Mouse (Mus musculus) heart, adult 2 months (tissue): ENCODE measurements at regions not wholly inside any gene's neighbourhood (a gene's known extent, or its start where the extent isn't known, plus 50 kb on each side); places are given as distances from the start of the nearest gene placed in this dataset.

Experiments used
- DNase-seq, 2 experiments: peaks; one replicate each; pipeline ENCODE4 v3.0.0; 2021
- H3K27ac ChIP-seq: fragments of 200-600 bp; 2 replicates; pipeline ENCODE4 v1.8.1; 2022
- H3K27me3 ChIP-seq: fragments of 200-500 bp; 2 replicates; pipeline ENCODE4 v1.6.1; 2012; ENCODE audit warnings: mild to moderate bottlenecking, low read length, inconsistent platforms, mixed read lengths; ENCODE audit not compliant: control insufficient read depth, insufficient read depth
- H3K36me3 ChIP-seq: fragments of 200-500 bp; 2 replicates; pipeline ENCODE4 v1.6.1; 2012; ENCODE audit warnings: low read length, inconsistent platforms; ENCODE audit not compliant: control insufficient read depth, insufficient read depth
- H3K4me1 ChIP-seq: fragments of 200-500 bp; 2 replicates; pipeline ENCODE4 v1.6.1; 2011; ENCODE audit warnings: low read length; ENCODE audit not compliant: control insufficient read depth, insufficient read depth
- H3K4me3 ChIP-seq: fragments of 200-600 bp; 2 replicates; pipeline ENCODE4 v1.8.1; 2022
- H3K79me2 ChIP-seq: fragments of 200-500 bp; replicated peaks from 2 replicates; pipeline ENCODE4 v1.6.1; 2012; ENCODE audit warnings: mild to moderate bottlenecking, inconsistent platforms, low read length, moderate library complexity, mixed read lengths; ENCODE audit not compliant: control insufficient read depth, insufficient read depth
- H3K9ac ChIP-seq: fragments of 200-500 bp; 2 replicates; pipeline ENCODE4 v1.6.1; 2012; ENCODE audit warnings: low read depth, mild to moderate bottlenecking, control low read depth, inconsistent platforms, low read length, mixed read lengths
- CTCF ChIP-seq: fragments of 200-600 bp; IDR thresholded peaks from 2 replicates; pipeline ENCODE4 v1.8.1; 2022; ENCODE audit warnings: antibody characterized with exemption, mild to moderate bottlenecking, moderate library complexity
- EP300 ChIP-seq: fragments of 200-500 bp; IDR thresholded peaks from 2 replicates; pipeline ENCODE4 v1.6.1; 2011; ENCODE audit warnings: low read depth, low read length, control low read depth; ENCODE audit not compliant: insufficient read depth
- POLR2A ChIP-seq: fragments of 200-500 bp; IDR thresholded peaks from 2 replicates; pipeline ENCODE4 v1.6.1; 2011; ENCODE audit warnings: mild to moderate bottlenecking, low read depth, low read length, control low read depth; ENCODE audit not compliant: insufficient read depth
- WGBS: fragments of 180-500 bp; shearing (Covaris S2); methylation state at CpG from one replicate; pipeline ENCODE4 v1.1.7; 2018; 5-methylcytosine and 5-hydroxymethylcytosine counted together
- intact Hi-C: fragments of 180-260 bp; cut with DNase I; formaldehyde crosslinking; loops from one replicate; pipeline ENCODE4 v1.15.1; 2025

- H3K79me2 ChIP-seq, result no peaks in the 10 kb centered on the region
- WGBS, result 56% methylated on average over 5 of the region's 6 CpGs
- no peaks in the 10 kb centered on the region for H3K36me3 ChIP-seq
- no peak for TF ChIP-seq CTCF
- TF ChIP-seq POLR2A, result no peak
- TF ChIP-seq EP300, result no peak
- DNase-seq, result no peak
- H3K4me3 ChIP-seq, result no peak overlapping the region
- H3K9ac ChIP-seq, result no peak overlapping the region
- no peaks in the 10 kb centered on the region for H3K27me3 ChIP-seq
- intact Hi-C loops, result no loop called here
- H3K27ac ChIP-seq, result no peak overlapping the region
- H3K4me1 ChIP-seq, result no peaks in the 10 kb centered on the region
These were observed 58.4 kb downstream of the Sox11 start for GRCm38 (mm10) chr12:27283964-27284363.

- no peaks in the 10 kb centered on the region for H3K4me1 ChIP-seq
- no peaks in the 10 kb centered on the region for H3K36me3 ChIP-seq
- no peak for DNase-seq
- no peaks in the 10 kb centered on the region for H3K79me2 ChIP-seq
- intact Hi-C loops, result no loop called here
- no peak overlapping the region for H3K9ac ChIP-seq
- TF ChIP-seq POLR2A (no peak), EP300 (no peak), CTCF (no peak)
- H3K27ac ChIP-seq, result no peak overlapping the region
- no peak overlapping the region for H3K4me3 ChIP-seq
- no peaks in the 10 kb centered on the region for H3K27me3 ChIP-seq
These were observed 80.4 kb downstream of the Sox11 start for GRCm38 (mm10) chr12:27261965-27262364.

- intact Hi-C loops, result no loop called here
- no peak overlapping the region for H3K4me3 ChIP-seq
- H3K36me3 ChIP-seq, result no peaks in the 10 kb centered on the region
- DNase-seq, result peak; percentile 36 to 37
- no peaks in the 10 kb centered on the region for H3K27me3 ChIP-seq
- H3K27ac ChIP-seq, result no peak overlapping the region
- H3K79me2 ChIP-seq, result no peaks in the 10 kb centered on the region
- no peaks in the 10 kb centered on the region; the same call in 1 of the 2 replicates for H3K4me1 ChIP-seq
- no peak overlapping the region for H3K9ac ChIP-seq
- 26% methylated on average over 3 of the region's 3 CpGs for WGBS
- TF ChIP-seq EP300, result no peak
- no peak for TF ChIP-seq POLR2A
- TF ChIP-seq CTCF, result no peak
These were observed 88.2 kb downstream of the Sox11 start for GRCm38 (mm10) chr12:27254125-27254524.

GRCm38 (mm10) chr12:27251521-27251920 is 90.9 kb downstream of the Sox11 start:
- peak in 1 of 2 experiments; percentile 5 for DNase-seq
- Histone ChIP-seq H3K79me2 (no peaks in the 10 kb centered on the region), H3K4me3 (no peak overlapping the region), H3K27ac (no peak overlapping the region), H3K9ac (no peak overlapping the region), H3K4me1 (no peaks in the 10 kb centered on the region; the same call in 1 of the 2 replicates), H3K27me3 (no peaks in the 10 kb centered on the region), H3K36me3 (no peaks in the 10 kb centered on the region)
- TF ChIP-seq CTCF, result no peak
- TF ChIP-seq EP300, result no peak
- no peak for TF ChIP-seq POLR2A
- intact Hi-C loops, result no loop called here
- WGBS, result 70% methylated on average over 5 of the region's 5 CpGs

- no peaks in the 10 kb centered on the region for H3K27me3 ChIP-seq
- WGBS, result 85% methylated on average over 3 of the region's 3 CpGs
- intact Hi-C loops, result no loop called here
- H3K36me3 ChIP-seq, result no peaks in the 10 kb centered on the region
- H3K27ac ChIP-seq, result no peak overlapping the region
- DNase-seq, result no peak
- no peak overlapping the region for H3K9ac ChIP-seq
- no peaks in the 10 kb centered on the region for H3K4me1 ChIP-seq
- H3K4me3 ChIP-seq, result no peak overlapping the region
- H3K79me2 ChIP-seq, result no peaks in the 10 kb centered on the region
- no peak for TF ChIP-seq CTCF
- TF ChIP-seq POLR2A, result no peak
- TF ChIP-seq EP300, result no peak
These were observed 93.9 kb downstream of the Sox11 start for GRCm38 (mm10) chr12:27248545-27248855.

GRCm38 (mm10) chr12:27247756-27248544 is 94.4 kb downstream of the Sox11 start:
- intact Hi-C loops, result no loop called here
- H3K4me1 ChIP-seq, result no peaks in the 10 kb centered on the region
- no peak overlapping the region for H3K4me3 ChIP-seq
- 67% methylated on average over 10 of the region's 10 CpGs for WGBS
- no peaks in the 10 kb centered on the region for H3K79me2 ChIP-seq
- H3K27me3 ChIP-seq, result no peaks in the 10 kb centered on the region
- no peak for DNase-seq
- TF ChIP-seq EP300 (no peak), CTCF (no peak), POLR2A (no peak)
- H3K36me3 ChIP-seq, result no peaks in the 10 kb centered on the region
- H3K27ac ChIP-seq, result no peak overlapping the region
- H3K9ac ChIP-seq, result no peak overlapping the region
